Mouse (Mus musculus): ENCODE results near the gene Med27. TPM values are rescaled to one million over a fixed set of nuclear protein-coding genes. Genes with fewer than 3 reads are reported as not detected.

Gene Med27
- 55.2 and 56.3 TPM in 2 replicates for polyA plus RNA-seq (2016; fragmentation: Nextera tagmentation; extraction: Ambion mirVana)

- peak within 1 kb of the TSS; percentile 83 for H3K4me3 ChIP-seq
- no peaks in the 10 kb centered on the region for H3K27me3 ChIP-seq (ENCODE audit: low read depth, poor library complexity, severe bottlenecking)
- 2% methylated on average over 41 of the region's 41 CpGs for WGBS
- peaks cover 20% of the 10 kb centered on the region for H3K36me3 ChIP-seq
- peak within 1 kb of the TSS; percentile 63 for H3K27ac ChIP-seq
- H3K4me1 ChIP-seq: peaks cover 7% of the 10 kb centered on the region
- peak; percentile 97 for DNase-seq (ENCODE audit: low spot score)
- H3K9me3 ChIP-seq (replicated peaks): no peaks in the 10 kb centered on the region
These were observed at the start of gene Med27 for GRCm38 (mm10) chr2:29346629-29347271. Gene Med27, plus strand, starts transcription at chr2:29346819.

- Histone ChIP-seq H3K9me3 (replicated peaks) (no peaks in the 10 kb centered on the region), H3K36me3 (no peaks in the 10 kb centered on the region), H3K27me3 (ENCODE audit: low read depth, poor library complexity, severe bottlenecking) (no peaks in the 10 kb centered on the region), H3K4me3 (no peak overlapping the region), H3K4me1 (no peaks in the 10 kb centered on the region), H3K27ac (no peak overlapping the region)
- WGBS: 49% methylated on average over 7 of the region's 7 CpGs
- DNase-seq (ENCODE audit: low spot score): peak; percentile 74
These were observed 36.7 kb upstream of the Med27 start for GRCm38 (mm10) chr2:29309966-29310365.

- Histone ChIP-seq H3K27me3 (ENCODE audit: low read depth, poor library complexity, severe bottlenecking) (no peaks in the 10 kb centered on the region), H3K36me3 (no peaks in the 10 kb centered on the region)
- WGBS: 82% methylated on average over 5 of the region's 5 CpGs
These were observed 34.6 kb upstream of the Med27 start for GRCm38 (mm10) chr2:29312058-29312457.

GRCm38 (mm10) chr2:29317906-29318470 lies 28.6 kb upstream of the Med27 start:
- no peak for DNase-seq (ENCODE audit: low spot score)
- whole genome bisulfite sequencing: 85% methylated on average over 4 of the region's 4 CpGs
- Histone ChIP-seq H3K9me3 (replicated peaks) (no peaks in the 10 kb centered on the region), H3K27ac (no peak overlapping the region), H3K36me3 (no peaks in the 10 kb centered on the region), H3K27me3 (ENCODE audit: low read depth, poor library complexity, severe bottlenecking) (no peaks in the 10 kb centered on the region), H3K4me1 (no peaks in the 10 kb centered on the region), H3K4me3 (no peak overlapping the region)

More at GRCm38 (mm10) chr2:29312058-29312457, 34.6 kb upstream of the Med27 start:
- Histone ChIP-seq H3K9me3 (replicated peaks) (no peaks in the 10 kb centered on the region), H3K4me1 (no peaks in the 10 kb centered on the region), H3K27ac (no peak overlapping the region), H3K4me3 (no peak overlapping the region)
- no peak for DNase-seq (ENCODE audit: low spot score)

- no peak for DNase-seq (ENCODE audit: low spot score)
- 82% methylated on average over 3 of the region's 3 CpGs for WGBS
- Histone ChIP-seq H3K27ac (no peak overlapping the region), H3K4me1 (no peaks in the 10 kb centered on the region), H3K36me3 (no peaks in the 10 kb centered on the region), H3K9me3 (replicated peaks) (no peaks in the 10 kb centered on the region), H3K27me3 (ENCODE audit: low read depth, poor library complexity, severe bottlenecking) (no peaks in the 10 kb centered on the region), H3K4me3 (no peak overlapping the region)
These were observed 28.0 kb upstream of the Med27 start for GRCm38 (mm10) chr2:29318596-29318995.

GRCm38 (mm10) chr2:29320229-29320751 lies 26.3 kb upstream of the Med27 start:
- no peaks in the 10 kb centered on the region for H3K27me3 ChIP-seq (ENCODE audit: low read depth, poor library complexity, severe bottlenecking)
- no peaks in the 10 kb centered on the region for H3K9me3 ChIP-seq (replicated peaks)
- H3K27ac ChIP-seq: no peak overlapping the region
- no peak for DNase-seq (ENCODE audit: low spot score)
- WGBS: 76% methylated on average over 11 of the region's 11 CpGs
- H3K36me3 ChIP-seq: no peaks in the 10 kb centered on the region
- H3K4me3 ChIP-seq: no peak overlapping the region
- H3K4me1 ChIP-seq: no peaks in the 10 kb centered on the region

GRCm38 (mm10) chr2:29320780-29321179 lies 25.8 kb upstream of the Med27 start:
- Histone ChIP-seq H3K4me3 (no peak overlapping the region), H3K36me3 (no peaks in the 10 kb centered on the region), H3K27ac (no peak overlapping the region), H3K9me3 (replicated peaks) (no peaks in the 10 kb centered on the region), H3K4me1 (no peaks in the 10 kb centered on the region), H3K27me3 (ENCODE audit: low read depth, poor library complexity, severe bottlenecking) (no peaks in the 10 kb centered on the region)
- WGBS: 79% methylated on average over 6 of the region's 6 CpGs
- DNase-seq (ENCODE audit: low spot score): no peak

- Histone ChIP-seq H3K27ac (no peak overlapping the region), H3K9me3 (replicated peaks) (no peaks in the 10 kb centered on the region), H3K4me3 (no peak overlapping the region), H3K27me3 (ENCODE audit: low read depth, poor library complexity, severe bottlenecking) (no peaks in the 10 kb centered on the region), H3K36me3 (no peaks in the 10 kb centered on the region), H3K4me1 (no peaks in the 10 kb centered on the region)
- WGBS: 92% methylated on average over 2 of the region's 2 CpGs
- no peak for DNase-seq (ENCODE audit: low spot score)
These were observed 22.2 kb upstream of the Med27 start for GRCm38 (mm10) chr2:29324456-29324855.

- 100% methylated on average over 1 of the region's 1 CpGs for WGBS
These were observed 16.1 kb upstream of the Med27 start for GRCm38 (mm10) chr2:29330471-29330870.

GRCm38 (mm10) chr2:29338396-29338795 lies 8.2 kb upstream of the Med27 start:
- H3K9me3 ChIP-seq (replicated peaks): no peaks in the 10 kb centered on the region
- H3K27me3 ChIP-seq (ENCODE audit: low read depth, poor library complexity, severe bottlenecking): no peaks in the 10 kb centered on the region
- no peaks in the 10 kb centered on the region for H3K4me1 ChIP-seq
- no peak overlapping the region for H3K27ac ChIP-seq
- no peak for DNase-seq (ENCODE audit: low spot score)
- 96% methylated on average over 1 of the region's 1 CpGs for WGBS
- no peak overlapping the region for H3K4me3 ChIP-seq
- H3K36me3 ChIP-seq: no peaks in the 10 kb centered on the region

More at GRCm38 (mm10) chr2:29330471-29330870, 16.1 kb upstream of the Med27 start:
- no peaks in the 10 kb centered on the region for H3K4me1 ChIP-seq
- no peaks in the 10 kb centered on the region for H3K36me3 ChIP-seq
- H3K27me3 ChIP-seq (ENCODE audit: low read depth, poor library complexity, severe bottlenecking): no peaks in the 10 kb centered on the region
- DNase-seq (ENCODE audit: low spot score): no peak
- H3K9me3 ChIP-seq (replicated peaks): no peaks in the 10 kb centered on the region
- H3K4me3 ChIP-seq: no peak overlapping the region
- H3K27ac ChIP-seq: no peak overlapping the region

GRCm38 (mm10) chr2:29358696-29359375 lies 12.2 kb downstream of the Med27 start:
- Histone ChIP-seq H3K27ac (peak overlapping the region; percentile 70), H3K4me1 (peaks cover 32% of the 10 kb centered on the region), H3K4me3 (no peak overlapping the region), H3K27me3 (ENCODE audit: low read depth, poor library complexity, severe bottlenecking) (no peaks in the 10 kb centered on the region), H3K36me3 (peaks cover 3% of the 10 kb centered on the region; the same call in 1 of the 2 replicates), H3K9me3 (replicated peaks) (no peaks in the 10 kb centered on the region)
- no peak for DNase-seq (ENCODE audit: low spot score)
- 53% methylated on average over 9 of the region's 9 CpGs for WGBS

GRCm38 (mm10) chr2:29360956-29361355 lies 14.3 kb downstream of the Med27 start:
- Histone ChIP-seq H3K36me3 (no peaks in the 10 kb centered on the region), H3K4me3 (no peak overlapping the region), H3K27ac (no peak overlapping the region), H3K27me3 (ENCODE audit: low read depth, poor library complexity, severe bottlenecking) (no peaks in the 10 kb centered on the region), H3K4me1 (peaks cover 30% of the 10 kb centered on the region), H3K9me3 (replicated peaks) (no peaks in the 10 kb centered on the region)
- no peak for DNase-seq (ENCODE audit: low spot score)
- WGBS: 83% methylated on average over 3 of the region's 3 CpGs
